ENCODE assay signal across 14 mouse cellular contexts in genomic region chr15:86367247-86367646, GRCm38 (mm10).
DNase-seq lines count a peak whose midpoint lies in the region; ATAC-seq lines count a peak whose summit lies in the region.
"Had no signal": no experiment of that assay in that cellular context is flagged by ENCODE, and none has a peak within 500 bp of the region (broad histone marks: within the 10 kb centered on the region; RNA-seq: fewer than 3 reads in every experiment).

No protein-coding gene starts in this region.

- 60% methylated on average over 8 of the region's 8 CpGs for WGBS in hindbrain, embryonic 14.5 days
- WGBS in hindbrain, embryonic 10.5 days: 89% methylated on average over 8 of the region's 8 CpGs
- 62% methylated on average over 8 of the region's 8 CpGs for WGBS in neural tube, embryonic 13.5 days

- peak; percentile 20 for DNase-seq in adrenal gland, postnatal 10 days
- no peak for DNase-seq in adrenal gland, postnatal 25 days
- DNase-seq in hindbrain, embryonic 14.5 days (ENCODE audit: low spot score): no peak
- DNase-seq in hindbrain, embryonic 10.5 days (ENCODE audit: low spot score): no peak
- DNase-seq in neural tube, embryonic 10.5 days (ENCODE audit: extremely low spot score, low spot score): no peak
- peak; percentile 11 for DNase-seq in lung, postnatal 25 days (ENCODE audit: low spot score)
- DNase-seq in embryo, embryonic 10.5 days (ENCODE audit: low spot score): no peak
- DNase-seq: gastrocnemius, postnatal 25 days had no signal

- H3K9me3 ChIP-seq in hindbrain, embryonic 14.5 days (ENCODE audit: control insufficient read depth, low read length): no peaks in the 10 kb centered on the region
- H3K9me3 ChIP-seq in hindbrain, embryonic 10.5 days: no peaks in the 10 kb centered on the region
- no peaks in the 10 kb centered on the region for H3K9me3 ChIP-seq in neural tube, embryonic 13.5 days
- H3K9me3 ChIP-seq: kidney, embryonic 15.5 days; neural tube, embryonic 12.5 days had no signal

- peak overlapping the region; percentile 36; the same call in 1 of the 2 replicates for H3K27ac ChIP-seq in hindbrain, embryonic 14.5 days
- H3K27ac ChIP-seq in hindbrain, embryonic 10.5 days: no peak overlapping the region
- no peak overlapping the region for H3K27ac ChIP-seq in neural tube, embryonic 13.5 days (replicated peaks)
- H3K27ac ChIP-seq: kidney, embryonic 15.5 days; liver, embryonic 14.5 days; neural tube, embryonic 12.5 days had no signal

- H3K9ac ChIP-seq in hindbrain, embryonic 14.5 days: no peak overlapping the region
- no peak overlapping the region for H3K9ac ChIP-seq in neural tube, embryonic 13.5 days
- H3K9ac ChIP-seq: kidney, embryonic 15.5 days; liver, embryonic 14.5 days; neural tube, embryonic 12.5 days had no signal

- H3K4me2 ChIP-seq in hindbrain, embryonic 14.5 days (replicated peaks): no peak overlapping the region
- H3K4me2 ChIP-seq in neural tube, embryonic 13.5 days: no peak overlapping the region
- H3K4me2 ChIP-seq: heart, embryonic 11.5 days; kidney, embryonic 15.5 days; neural tube, embryonic 12.5 days had no signal

- peaks cover 27% of the 10 kb centered on the region for H3K4me1 ChIP-seq in hindbrain, embryonic 14.5 days (replicated peaks; ENCODE audit: control insufficient read depth, insufficient read depth, low read length)
- peaks cover 15% of the 10 kb centered on the region for H3K4me1 ChIP-seq in hindbrain, embryonic 10.5 days (replicated peaks)
- peaks cover 59% of the 10 kb centered on the region for H3K4me1 ChIP-seq in neural tube, embryonic 13.5 days (replicated peaks)
- H3K4me1 ChIP-seq: kidney, embryonic 15.5 days had no signal

- no peak overlapping the region for H3K4me3 ChIP-seq in hindbrain, embryonic 14.5 days (replicated peaks; ENCODE audit: low read length)
- no peak overlapping the region for H3K4me3 ChIP-seq in hindbrain, embryonic 10.5 days
- no peak overlapping the region for H3K4me3 ChIP-seq in neural tube, embryonic 13.5 days
- H3K4me3 ChIP-seq: kidney, embryonic 15.5 days; neural tube, embryonic 12.5 days had no signal

- H3K27me3 ChIP-seq in hindbrain, embryonic 14.5 days (ENCODE audit: control insufficient read depth, insufficient read depth, low read length): no peaks in the 10 kb centered on the region
- no peaks in the 10 kb centered on the region for H3K27me3 ChIP-seq in hindbrain, embryonic 10.5 days (ENCODE audit: insufficient read depth, poor library complexity, severe bottlenecking)
- H3K27me3 ChIP-seq in neural tube, embryonic 13.5 days: no peaks in the 10 kb centered on the region
- H3K27me3 ChIP-seq: kidney, embryonic 15.5 days; neural tube, embryonic 12.5 days had no signal

- ATAC-seq in hindbrain, embryonic 14.5 days (ENCODE audit: low FRiP score): no peak
- peak; percentile 48; the same call in 1 of the 2 replicates for ATAC-seq in neural tube, embryonic 13.5 days (ENCODE audit: low read depth)
- ATAC-seq: inflammation-experienced regulatory T-cells, adult 6 months had no signal

- H3K36me3 ChIP-seq in hindbrain, embryonic 14.5 days (replicated peaks; ENCODE audit: control insufficient read depth, insufficient read depth): no peaks in the 10 kb centered on the region
- H3K36me3 ChIP-seq in hindbrain, embryonic 10.5 days: no peaks in the 10 kb centered on the region
- no peaks in the 10 kb centered on the region for H3K36me3 ChIP-seq in neural tube, embryonic 13.5 days
- H3K36me3 ChIP-seq: kidney, embryonic 15.5 days; neural tube, embryonic 12.5 days had no signal

Comparison
In these comparisons a context has a peak if more than half of its experiments do, and no peak if none do; other contexts are left out.
1. DNase-seq: peak in adrenal gland, postnatal 10 days (single experiment) and lung, postnatal 25 days (single experiment); none in adrenal gland, postnatal 25 days (single experiment), hindbrain, embryonic 14.5 days (single experiment), hindbrain, embryonic 10.5 days (single experiment), neural tube, embryonic 10.5 days (single experiment) and embryo, embryonic 10.5 days (single experiment).